Mouse (Mus musculus) layer of hippocampus, postnatal 10 days (tissue): Measurements from ENCODE around the gene Luzp2. TPM values are rescaled to one million over a fixed set of nuclear protein-coding genes. Genes with fewer than 3 reads are reported as not detected.

ENCODE experiments used
- DNase-seq, 2 experiments: peaks; one replicate each; pipeline ENCODE4 v3.0.0; 2021; ENCODE audit warnings: low spot score in 2 of 2
- long read RNA-seq: library from polyadenylated mRNA; stranded (forward); transcript quantifications from one replicate; pipeline ENCODE4 v2.0.0, GENCODE M21; 2023
- total RNA-seq, 2 experiments: library from RNA; stranded (reverse); gene quantifications; 2 replicates each; pipeline ENCODE4 v1.2.3; 2021

The Luzp2 gene
- 10 to 100 TPM; 59.4 to 60.2 TPM for total RNA-seq
- long read RNA-seq, partial matches to known transcripts = 34 of 40 reads
- long read RNA-seq, other reads (novel, unspliced or antisense) = 6 of 40 reads

- peak; percentile 49 to 60 for DNase-seq
Measured at GRCm38 (mm10) chr7:54835372-54835851, at the start of gene Luzp2. TSS of gene Luzp2 (plus strand) at chr7:54835498.

- DNase-seq = no peak
Measured at GRCm38 (mm10) chr7:54787456-54787855, 47.8 kb upstream of the Luzp2 start.

- DNase-seq = no peak
Measured at GRCm38 (mm10) chr7:54818606-54819005, 16.7 kb upstream of the Luzp2 start.

DNA sequence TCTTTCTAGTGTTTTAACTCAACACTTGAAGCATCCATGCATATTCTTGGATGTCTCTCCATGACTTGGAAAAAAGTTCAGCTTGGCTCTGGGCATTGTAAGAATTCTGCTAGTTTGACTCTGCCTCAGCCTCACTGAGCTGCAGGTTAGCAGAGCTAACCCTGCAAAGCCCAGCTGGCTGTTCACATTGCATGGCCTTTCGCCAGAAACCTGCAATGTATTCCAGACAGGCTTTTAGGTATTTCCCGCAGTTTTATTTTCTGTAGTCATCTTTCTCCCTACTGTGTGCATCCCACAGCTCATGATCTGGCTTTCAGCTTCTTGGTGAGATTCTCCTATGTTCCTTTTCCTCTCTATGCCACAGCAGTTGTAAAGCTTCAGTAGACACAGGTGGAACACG lies 6.5 kb upstream of the Luzp2 start:
- no peak for DNase-seq

GRCm38 (mm10) chr7:54835911-54836352 lies 634 bp downstream of the Luzp2 start:
- DNase-seq = peak in 1 of 2 experiments; percentile 29

- DNase-seq = peak; percentile 30 to 47
Measured at GRCm38 (mm10) chr7:54836437-54836836, 1.1 kb downstream of the Luzp2 start.

DNA sequence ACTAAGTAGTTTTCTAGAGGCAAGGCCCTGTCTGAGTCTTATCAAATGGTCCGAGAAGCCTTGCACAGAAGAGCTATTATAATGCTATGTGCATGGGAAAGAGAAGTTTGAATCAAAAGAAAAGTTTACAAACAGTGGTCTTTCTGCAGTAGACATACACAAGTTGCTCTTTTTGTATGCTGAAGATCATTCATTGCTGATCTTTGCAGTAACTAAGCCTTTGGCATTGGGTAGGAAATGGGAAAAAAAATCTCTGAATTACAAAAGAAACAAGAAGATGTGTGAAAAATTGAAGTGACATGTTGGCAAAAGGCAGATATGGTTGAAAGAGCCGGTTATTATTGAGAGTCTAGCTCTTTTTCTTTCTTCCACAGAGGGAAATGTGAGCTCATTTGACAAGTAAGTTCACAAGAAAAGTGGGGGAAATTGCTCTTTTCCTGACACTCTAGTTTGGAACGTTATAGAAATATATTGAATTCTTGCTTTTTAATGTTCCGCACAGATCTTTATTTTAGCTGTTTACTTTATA lies 7.6 kb downstream of the Luzp2 start:
- no peak for DNase-seq

GRCm38 (mm10) chr7:54845875-54846691 lies 10.8 kb downstream of the Luzp2 start:
- no peak for DNase-seq

DNA sequence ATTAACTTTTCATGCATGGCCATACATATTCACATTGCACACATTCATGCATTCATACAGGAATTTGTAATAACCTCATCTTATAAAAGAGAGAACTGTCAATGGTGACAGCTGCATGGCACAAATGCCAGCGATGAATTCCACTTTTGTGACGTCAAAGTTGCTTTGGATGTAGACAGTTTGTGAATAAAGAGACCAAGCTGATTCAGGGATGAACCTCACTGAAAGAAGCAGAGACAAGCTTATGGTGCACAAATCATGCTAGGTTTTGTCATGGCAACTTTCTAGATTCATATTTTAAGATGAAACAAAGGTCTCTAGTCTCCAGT lies 11.4 kb downstream of the Luzp2 start:
- no peak for DNase-seq

DNA sequence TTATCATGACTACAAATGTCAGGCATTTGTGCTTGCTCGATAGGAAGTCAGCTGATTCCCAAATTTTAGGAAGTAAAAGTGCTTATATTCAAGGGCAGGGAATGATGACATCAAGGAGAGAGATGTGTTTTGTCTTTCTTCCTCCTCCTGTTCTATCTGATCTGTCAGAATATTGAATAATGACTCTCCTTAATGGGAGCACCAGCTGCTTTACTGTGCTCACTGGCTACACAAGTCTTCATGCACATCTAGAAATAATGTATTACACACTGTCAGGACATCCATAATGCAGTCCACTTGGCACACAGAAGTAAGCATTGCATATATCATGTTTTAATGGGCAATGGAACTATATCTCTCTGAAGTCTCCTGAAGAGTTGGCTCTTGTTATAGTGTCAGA lies 17.6 kb downstream of the Luzp2 start:
- DNase-seq = no peak

DNA sequence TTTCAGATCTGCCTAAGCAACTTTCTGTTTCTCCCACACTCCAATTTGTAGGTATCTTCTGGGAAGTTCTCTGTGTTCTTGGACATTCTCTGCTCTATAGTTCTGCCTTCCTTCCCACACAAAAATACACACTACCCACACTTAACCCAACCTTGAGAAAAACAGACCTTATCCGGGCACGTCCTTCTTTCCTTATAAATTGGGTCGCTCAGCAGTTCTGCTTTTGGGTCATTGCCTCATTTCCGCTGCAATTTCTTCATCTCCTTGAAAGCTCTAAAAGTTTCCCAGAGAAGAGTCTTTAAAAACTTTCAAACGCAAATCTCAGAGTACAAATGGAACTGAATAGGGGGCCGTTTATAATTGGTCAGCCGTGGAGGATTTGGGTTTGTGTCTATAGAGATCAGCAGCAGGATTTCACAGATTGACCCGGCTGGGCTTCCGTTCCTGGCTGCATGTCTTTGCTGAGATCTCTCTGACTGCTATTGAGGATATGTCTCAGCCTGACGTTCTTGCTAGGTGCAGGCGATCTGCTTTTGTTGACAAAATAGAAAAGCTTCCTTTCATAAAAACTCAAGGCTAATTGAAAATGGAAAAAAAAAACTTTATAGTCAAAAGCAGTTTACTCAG lies 26.0 kb downstream of the Luzp2 start:
- DNase-seq = no peak

- DNase-seq = no peak
Measured at GRCm38 (mm10) chr7:54878928-54879644, 43.8 kb downstream of the Luzp2 start.

DNA sequence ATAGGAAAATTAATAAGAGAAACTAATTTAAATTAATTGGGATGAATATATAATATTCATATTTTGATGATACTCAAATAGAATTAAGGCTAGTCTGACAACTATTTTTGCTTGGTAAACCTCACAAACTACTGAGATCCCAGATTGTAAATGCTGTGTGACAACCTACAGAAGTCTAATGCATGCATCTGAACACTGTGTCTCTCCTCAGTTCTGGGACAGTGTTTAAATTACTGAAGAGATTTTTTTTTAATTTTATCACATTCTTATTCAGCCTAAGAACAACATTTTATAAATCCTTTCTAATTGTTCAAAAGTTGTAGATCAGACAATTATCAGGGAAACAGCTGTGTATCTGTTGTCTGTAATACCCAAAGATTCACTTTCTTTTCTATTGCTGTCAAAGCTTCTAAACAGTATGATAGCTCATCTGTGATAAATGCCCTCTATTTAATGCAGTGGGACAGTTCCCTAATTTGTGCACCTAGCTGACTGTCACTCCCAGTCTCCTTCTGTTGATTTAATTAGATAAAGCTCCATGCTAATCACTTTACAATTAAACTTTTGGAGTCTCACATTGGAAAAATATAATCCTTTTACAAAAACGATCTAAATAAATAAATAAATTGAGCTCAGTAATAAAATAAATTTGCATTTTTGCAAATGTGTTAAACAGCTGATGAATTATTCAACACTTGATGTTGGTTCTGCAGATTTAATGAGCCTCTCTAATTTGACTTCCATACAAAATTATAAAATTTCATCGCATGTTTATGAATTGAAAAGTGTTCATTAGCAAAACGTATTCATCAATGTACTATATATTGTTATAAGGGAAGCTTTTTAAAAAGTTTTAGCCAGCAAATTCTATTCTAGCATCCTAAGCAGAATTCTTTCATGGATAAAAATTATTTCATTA lies 58.7 kb downstream of the Luzp2 start:
- DNase-seq = no peak

DNA sequence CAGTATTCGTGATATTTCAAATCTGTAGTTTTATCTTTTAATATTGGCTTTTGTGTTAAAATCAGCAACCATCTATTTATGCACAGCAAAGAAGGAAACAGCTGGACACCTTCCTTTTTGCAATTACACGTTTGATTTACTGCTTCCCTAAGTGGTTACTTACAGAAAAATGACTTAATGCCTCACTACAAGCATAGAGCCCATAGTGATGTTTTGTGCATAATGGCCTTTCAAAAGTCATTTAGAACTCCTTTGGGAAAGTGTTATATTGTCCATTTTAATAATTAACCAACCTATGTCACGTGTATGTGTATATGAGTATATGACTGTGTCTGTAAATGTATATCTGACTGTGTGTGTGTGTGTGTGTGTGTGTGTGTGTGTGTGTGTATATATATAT lies 63.3 kb downstream of the Luzp2 start:
- DNase-seq = no peak

DNA sequence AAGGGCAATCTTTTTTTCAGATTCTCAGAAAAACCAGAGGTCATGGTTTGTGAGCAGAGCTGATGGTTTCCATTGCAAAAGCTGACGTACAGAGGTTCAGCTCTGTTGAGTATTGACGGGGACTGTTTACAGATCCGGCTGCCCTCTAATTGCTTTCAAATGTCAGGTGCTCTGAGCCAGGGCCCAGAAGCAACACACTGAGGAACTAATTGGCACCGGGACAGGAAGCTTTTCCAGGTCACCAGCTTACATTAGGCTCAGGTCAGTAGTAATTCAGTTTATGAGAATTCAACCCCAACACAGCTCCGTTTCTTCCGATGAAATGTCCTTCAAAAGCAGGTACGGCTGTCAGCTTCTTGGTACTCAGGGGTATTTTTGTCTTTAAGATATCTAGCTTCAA lies 74.7 kb downstream of the Luzp2 start:
- peak in 1 of 2 experiments; percentile 13 for DNase-seq

DNA sequence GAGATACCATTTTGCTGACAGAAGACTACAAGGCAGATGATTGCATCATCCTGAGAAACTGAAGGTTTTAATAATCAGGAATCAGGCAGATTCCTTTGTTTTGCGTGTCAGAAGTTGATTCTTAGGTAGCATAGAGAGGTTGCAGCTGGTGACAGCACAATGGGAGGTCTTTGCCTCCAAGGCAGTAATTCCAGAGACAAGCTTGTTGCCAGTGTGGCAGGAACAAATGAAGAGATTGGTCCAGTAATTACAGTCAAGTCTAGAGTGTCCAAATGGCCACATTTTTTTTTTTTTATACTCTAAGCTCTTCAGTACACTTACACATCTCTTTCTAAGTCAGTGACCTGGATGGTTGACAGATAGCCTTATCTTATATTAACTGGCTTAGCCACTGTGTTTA lies 78.7 kb downstream of the Luzp2 start:
- DNase-seq = no peak

- no peak for DNase-seq
Measured at GRCm38 (mm10) chr7:54921991-54922390, 86.7 kb downstream of the Luzp2 start.

DNA sequence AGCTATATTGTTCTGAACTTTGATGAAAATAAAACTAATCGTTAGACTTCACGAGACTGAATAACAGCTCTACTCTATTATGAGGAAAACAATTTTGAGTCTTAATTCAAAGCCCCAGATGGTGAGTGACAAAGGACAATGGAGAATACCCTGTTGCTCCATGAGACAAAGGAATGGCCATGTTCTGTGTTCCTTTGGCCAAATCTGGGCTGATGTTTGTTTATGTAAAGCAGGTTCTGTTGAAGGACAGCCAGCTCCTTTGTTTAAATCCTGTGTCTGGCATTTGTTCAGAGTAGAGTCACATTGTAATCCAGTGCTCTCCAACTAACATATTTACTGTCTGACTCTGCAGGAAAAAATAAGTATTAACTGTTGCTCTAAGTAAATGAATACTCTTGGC lies 121.5 kb downstream of the Luzp2 start:
- DNase-seq = no peak

- DNase-seq = no peak
Measured at GRCm38 (mm10) chr7:54962678-54963077, 127.4 kb downstream of the Luzp2 start.

GRCm38 (mm10) chr7:54977372-54977771 lies 142.1 kb downstream of the Luzp2 start:
- DNase-seq = no peak

GRCm38 (mm10) chr7:54980585-54980984 lies 145.3 kb downstream of the Luzp2 start:
- DNase-seq = no peak
